Mouse (Mus musculus): ENCODE data around the gene Ifnlr1.

GRCm38 (mm10) chr4:135656094-135656589, 29.9 kb upstream of the Ifnlr1 start:
- no peak for TF ChIP-seq POLR2A (IDR thresholded peaks at IDR 0.05; ENCODE audit: insufficient read depth, low read depth, low read length)
- TF ChIP-seq CTCF (IDR thresholded peaks at IDR 0.05) = no peak

All from heart, adult 2 months (tissue).